Mouse (Mus musculus): ENCODE measurements around the gene Ppm1m.

DNA sequence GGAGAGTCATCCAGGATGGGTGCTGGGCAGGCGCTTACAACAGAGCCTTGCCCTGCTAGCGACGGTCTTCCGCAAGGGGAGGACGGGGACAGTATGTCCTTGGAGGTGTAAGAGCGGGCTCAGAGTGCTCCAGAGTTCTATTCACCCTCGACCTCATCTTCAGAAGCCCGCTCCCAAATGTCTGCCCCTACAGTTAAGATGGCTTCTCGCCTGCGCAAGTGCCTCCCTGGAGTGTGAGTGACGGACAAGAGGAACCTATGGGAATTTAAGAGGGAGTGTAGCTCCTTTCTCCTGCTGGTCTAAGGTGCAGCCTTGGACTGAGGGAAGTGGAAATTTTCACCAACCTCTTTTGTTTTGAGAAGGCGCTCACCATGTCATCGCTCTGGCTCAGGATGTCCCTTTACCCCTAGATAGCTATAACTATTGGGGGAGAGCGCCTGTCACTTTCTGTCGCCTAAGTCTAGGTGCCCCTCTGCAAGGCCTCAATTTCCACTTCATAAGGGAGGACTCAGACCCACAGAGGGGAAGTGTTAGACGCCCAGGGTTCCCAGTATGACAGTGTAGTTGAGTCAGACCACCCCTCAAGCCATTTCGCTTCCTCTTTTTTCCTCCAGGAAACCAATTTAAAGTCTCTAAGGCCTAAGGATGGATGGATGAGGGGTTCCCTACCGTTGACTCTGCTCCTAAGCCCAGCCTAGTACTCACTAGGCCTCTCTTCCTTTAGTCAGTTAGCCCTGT, at the start of gene Ppm1m:
- TF ChIP-seq CTCF (IDR thresholded peaks at IDR 0.05; ENCODE audit: low read depth), result no peak
- no peak for TF ChIP-seq EP300 (IDR thresholded peaks at IDR 0.05; ENCODE audit: low read depth)

Data from liver, postnatal 0 days (tissue).